In genomic region chr13:52154844-52155587, GRCm38 (mm10) we compare ENCODE assay signal across 8 mouse cellular contexts.
DNase-seq lines count a peak whose midpoint lies in the region; ATAC-seq lines count a peak whose summit lies in the region.

No protein-coding gene starts in this region.

- no peak overlapping the region for H3K4me3 ChIP-seq in midbrain, embryonic 13.5 days (replicated peaks)
- H3K4me3 ChIP-seq in midbrain, embryonic 10.5 days: no peak overlapping the region
- no peak overlapping the region for H3K4me3 ChIP-seq in hindbrain, embryonic 16.5 days (ENCODE audit: low read length)

- no peak overlapping the region for H3K27ac ChIP-seq in midbrain, embryonic 13.5 days
- no peak overlapping the region for H3K27ac ChIP-seq in midbrain, embryonic 10.5 days (replicated peaks)
- H3K27ac ChIP-seq in hindbrain, embryonic 16.5 days (ENCODE audit: low read depth, low read length): peak overlapping the region; percentile 67

- no peaks in the 10 kb centered on the region; the same call in 1 of the 2 replicates for H3K27me3 ChIP-seq in midbrain, embryonic 13.5 days
- H3K27me3 ChIP-seq in midbrain, embryonic 10.5 days (ENCODE audit: low read depth, poor library complexity, severe bottlenecking): 0 out of 2 replicates have a peak, but pooled peaks cover 5% of the 10 kb centered on the region
- no peaks in the 10 kb centered on the region for H3K27me3 ChIP-seq in hindbrain, embryonic 16.5 days (replicated peaks; ENCODE audit: control insufficient read depth, insufficient read depth, low read length)

- no peaks in the 10 kb centered on the region for H3K9me3 ChIP-seq in midbrain, embryonic 13.5 days
- no peaks in the 10 kb centered on the region for H3K9me3 ChIP-seq in midbrain, embryonic 10.5 days (replicated peaks)
- H3K9me3 ChIP-seq in hindbrain, embryonic 16.5 days (ENCODE audit: control insufficient read depth, low read length): no peaks in the 10 kb centered on the region; the same call in 1 of the 2 replicates

- H3K36me3 ChIP-seq in midbrain, embryonic 13.5 days: no peaks in the 10 kb centered on the region
- H3K36me3 ChIP-seq in midbrain, embryonic 10.5 days: no peaks in the 10 kb centered on the region
- H3K36me3 ChIP-seq in hindbrain, embryonic 16.5 days (ENCODE audit: control insufficient read depth, insufficient read depth, low read length): no peaks in the 10 kb centered on the region

- H3K4me2 ChIP-seq in midbrain, embryonic 13.5 days (replicated peaks): peak overlapping the region; percentile 14; the same call in 1 of the 2 replicates
- peak overlapping the region; percentile 44 for H3K4me2 ChIP-seq in hindbrain, embryonic 16.5 days (ENCODE audit: low read length)

- H3K4me1 ChIP-seq in midbrain, embryonic 13.5 days (replicated peaks): peaks cover 16% of the 10 kb centered on the region
- H3K4me1 ChIP-seq in midbrain, embryonic 10.5 days: peaks cover 19% of the 10 kb centered on the region
- H3K4me1 ChIP-seq in hindbrain, embryonic 16.5 days (ENCODE audit: control insufficient read depth, insufficient read depth, low read depth, low read length): peaks cover 16% of the 10 kb centered on the region

- peak; percentile 85 for ATAC-seq in midbrain, embryonic 13.5 days
- ATAC-seq in hindbrain, embryonic 16.5 days: peak; percentile 96
- no peak for ATAC-seq in granulocyte monocyte progenitor cell, adult 5-6 weeks (replicated peaks; ENCODE audit: poor library complexity, severe bottlenecking)

- no peak overlapping the region for H3K9ac ChIP-seq in midbrain, embryonic 13.5 days (replicated peaks)
- peak overlapping the region; percentile 41 for H3K9ac ChIP-seq in hindbrain, embryonic 16.5 days (ENCODE audit: low read depth, low read length)

- 49% methylated on average over 14 of the region's 14 CpGs for WGBS in midbrain, embryonic 13.5 days
- 75% methylated on average over 14 of the region's 14 CpGs for WGBS in midbrain, embryonic 10.5 days
- 26% methylated on average over 14 of the region's 14 CpGs for WGBS in hindbrain, embryonic 16.5 days

- no peak for DNase-seq in midbrain, embryonic 10.5 days (ENCODE audit: low spot score)
- peak; percentile 31 to 44 for DNase-seq in cerebellum, postnatal 14 days
- peak; percentile 64 to 65 for DNase-seq in layer of hippocampus, postnatal 36 days
- DNase-seq in mesoderm, embryonic 11.5 days (ENCODE audit: low read depth, low spot score): peak; percentile 54
- no peak for DNase-seq in thymus, postnatal 36 days

Comparison
In these comparisons a context has a peak if more than half of its experiments do, and no peak if none do; other contexts are left out.
1. DNase-seq: peak in cerebellum, postnatal 14 days (2 of 2), layer of hippocampus, postnatal 36 days (2 of 2) and mesoderm, embryonic 11.5 days (single experiment); none in midbrain, embryonic 10.5 days (single experiment) and thymus, postnatal 36 days (0 of 2).